Mouse (Mus musculus): ENCODE results near the gene Vmn1r197.

GRCm38 (mm10) chr13:22350813-22351212 lies 26.4 kb downstream of the Vmn1r197 start:
- TF ChIP-seq CTCF (IDR thresholded peaks at IDR 0.05; ENCODE audit: low read depth, low read length) (no peak), POLR2A (IDR thresholded peaks at IDR 0.05; ENCODE audit: extremely low read depth, insufficient read depth, low read length) (no peak)

Measured in liver, adult 2 months (tissue).